Mouse (Mus musculus) R1 (cell line): ENCODE measurements around the gene Pde9a.

Experiments used
- DNase-seq: peaks from one replicate; pipeline ENCODE4 v3.0.0-alpha.2; 2018; ENCODE audit warnings: low read depth, low spot score

Gene Pde9a

DNA sequence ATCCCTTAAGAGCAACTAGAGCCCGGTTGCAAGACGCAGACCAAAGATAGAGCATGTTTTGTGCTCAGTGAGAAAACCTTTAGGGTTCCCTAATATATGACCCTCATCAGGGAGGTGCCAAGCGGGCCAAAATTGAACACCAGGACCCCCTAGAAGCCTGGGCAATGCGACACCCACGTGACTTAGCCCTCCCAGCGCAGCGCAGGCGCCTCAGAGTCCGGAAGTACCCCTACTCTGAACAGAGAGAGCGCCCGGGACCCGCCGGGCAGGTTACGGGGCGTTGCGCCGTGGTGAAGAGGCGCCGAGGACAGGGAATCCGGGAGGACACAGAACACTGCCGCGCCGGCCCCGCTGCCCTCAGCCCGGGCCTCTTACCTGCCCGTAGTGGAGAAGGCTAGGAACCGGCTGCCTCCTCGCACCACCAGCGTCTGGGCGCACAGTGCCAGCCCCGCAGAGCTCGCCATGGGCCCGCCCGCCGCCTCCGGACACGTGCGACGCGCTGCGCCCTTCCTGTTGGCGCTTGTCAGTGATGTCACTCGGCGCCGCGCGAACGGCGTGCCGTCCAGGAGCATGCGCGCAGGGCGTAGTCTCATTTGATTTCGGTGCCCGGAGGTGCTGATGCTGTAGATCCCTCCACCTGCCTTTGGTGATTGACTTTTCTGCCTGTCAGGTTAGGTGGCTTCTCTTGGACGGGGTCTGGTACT, 125.9 kb downstream of the Pde9a start:
- peak; percentile 94 for DNase-seq

DNA sequence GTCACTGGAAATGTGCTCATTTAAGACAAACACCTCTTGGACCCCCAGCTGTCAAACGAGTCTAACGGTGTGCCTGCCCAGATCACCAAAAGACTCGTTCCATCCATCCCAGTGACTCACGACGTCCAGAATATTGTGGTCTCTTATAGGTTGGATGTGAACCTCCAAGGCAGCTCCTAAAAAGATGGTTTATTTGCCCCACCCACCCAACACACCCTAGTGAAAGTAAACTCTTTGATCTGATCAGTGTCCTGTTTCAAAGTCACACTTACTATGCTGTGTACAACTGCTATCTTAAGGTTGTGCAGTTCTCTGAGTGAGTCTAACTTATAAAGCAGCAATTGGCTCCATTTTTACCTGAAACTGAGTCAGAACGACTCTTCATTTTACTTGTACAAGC, 126.6 kb downstream of the Pde9a start:
- peak; percentile 32 for DNase-seq

- DNase-seq: no peak
These were observed 128.7 kb downstream of the Pde9a start for GRCm38 (mm10) chr17:31514696-31515095.

DNA sequence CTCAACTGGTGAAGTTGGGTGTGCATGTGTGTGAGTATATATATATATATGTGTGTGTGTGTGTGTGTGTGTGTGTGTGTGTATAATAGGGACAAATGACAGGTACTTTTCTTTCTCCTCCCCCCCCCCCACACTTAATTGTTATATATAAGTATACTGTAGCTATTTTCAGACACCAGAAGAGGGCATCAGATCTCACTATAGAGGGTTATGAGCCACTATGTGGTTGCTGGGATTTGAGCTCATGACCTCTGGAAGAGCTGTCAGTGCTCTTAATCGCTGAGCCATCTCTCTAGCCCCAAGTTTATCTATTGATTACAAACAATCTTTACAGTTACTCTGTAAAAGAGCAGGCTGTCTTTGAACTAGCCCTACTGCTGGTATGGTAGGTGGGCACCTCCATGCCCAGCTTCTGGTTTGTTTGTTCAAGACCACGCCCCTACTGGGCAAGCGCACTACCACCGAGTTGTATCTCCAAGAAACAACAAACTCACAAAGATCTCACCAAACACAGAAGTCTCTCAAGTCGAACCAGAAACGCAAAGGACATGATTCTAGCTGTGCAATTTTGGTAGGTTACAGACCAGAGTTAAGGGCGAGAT, 133.4 kb downstream of the Pde9a start:
- peak; percentile 55 for DNase-seq

- DNase-seq: peak; percentile 100
These were observed 134.2 kb downstream of the Pde9a start, which contains the start of the genes Wdr4 and Ndufv3 for GRCm38 (mm10) chr17:31519946-31520838. Gene Wdr4 (minus strand): TSS chr17:31519980. Gene Ndufv3 (plus strand): TSS chr17:31520115.

DNA sequence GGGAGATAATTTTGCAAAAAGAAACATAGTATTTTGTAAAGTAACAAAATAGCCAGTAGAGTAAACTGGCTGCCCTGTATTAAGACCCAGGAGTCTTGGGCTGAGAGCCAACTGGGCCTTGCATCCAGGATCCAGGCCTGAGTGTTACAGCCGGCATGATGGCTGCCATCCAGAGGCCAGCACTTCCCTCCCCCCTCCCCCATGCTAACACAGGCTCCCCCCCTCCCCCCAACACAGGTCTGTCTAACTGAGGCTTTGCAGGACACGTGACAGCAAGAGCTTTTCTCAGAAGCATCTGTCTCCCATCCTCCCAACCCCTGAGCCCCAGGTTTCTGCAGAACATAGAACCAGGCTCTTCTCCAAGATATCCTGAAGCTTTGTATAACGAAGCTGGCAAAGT, 134.9 kb downstream of the Pde9a start:
- DNase-seq: peak; percentile 77

DNA sequence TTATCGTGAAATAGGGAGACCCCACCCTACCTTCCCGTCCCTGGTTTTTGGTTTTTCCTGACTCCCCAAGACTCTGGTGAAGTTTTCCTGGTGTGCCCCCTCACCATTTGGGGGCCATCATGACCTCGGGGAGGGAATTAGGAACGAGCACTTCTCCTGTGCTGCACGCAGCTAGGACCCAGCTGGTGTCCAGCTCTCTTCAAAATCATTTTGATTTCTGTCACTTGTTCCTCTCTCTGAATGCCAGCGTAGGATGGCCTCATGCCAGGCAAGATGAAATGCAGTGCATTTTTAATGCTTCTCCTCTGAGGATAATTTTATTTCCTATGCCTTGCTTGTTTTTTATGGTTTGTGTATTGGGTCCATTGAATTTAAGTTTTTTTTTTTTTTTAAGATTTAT, 135.9 kb downstream of the Pde9a start:
- no peak for DNase-seq

- DNase-seq: no peak
These were observed 139.1 kb downstream of the Pde9a start for GRCm38 (mm10) chr17:31525114-31525513.

- peak; percentile 82 for DNase-seq
These were observed 139.8 kb downstream of the Pde9a start for GRCm38 (mm10) chr17:31525816-31526215.
